Mouse (Mus musculus) liver, postnatal 0 days (tissue): ENCODE measurements around the gene Osbpl3.

ENCODE experiments used
- CTCF ChIP-seq: sonication (generic); IDR thresholded peaks from 2 replicates; pipeline ENCODE4 v1.5.1; 2016; ENCODE audit warnings: antibody characterized with exemption, low read depth
- EP300 ChIP-seq: IDR thresholded peaks from 2 replicates; pipeline ENCODE4 v1.6.1; 2016; ENCODE audit warnings: antibody characterized with exemption, low read depth, mild to moderate bottlenecking

- TF ChIP-seq CTCF (no peak), EP300 (no peak)
Observed at GRCm38 (mm10) chr6:50247791-50248190, 208.2 kb downstream of the Osbpl3 start.
